Mouse (Mus musculus) left cerebral cortex, adult 18-20 months (tissue): ENCODE measurements around the gene Plxnb2. TPM values are rescaled to one million over a fixed set of nuclear protein-coding genes. Genes with fewer than 3 reads are reported as not detected.
A peak's percentile ranks its signal among the peaks of the same experiment; 100 is the strongest.

ENCODE experiments used
- DNase-seq, 2 experiments: peaks; one replicate each; pipeline ENCODE4 v3.0.0; 2021 to 2022; ENCODE audit warnings: low spot score in 2 of 2, mixed read lengths in 1 of 2
- total RNA-seq, 2 experiments: library from RNA; stranded (reverse); gene quantifications; 2 replicates each; pipeline ENCODE4 v1.2.3; 2021

Plxnb2 gene
- total RNA-seq, 2 experiments from 2014 or later = 47.3 to 54.9 TPM

DNA sequence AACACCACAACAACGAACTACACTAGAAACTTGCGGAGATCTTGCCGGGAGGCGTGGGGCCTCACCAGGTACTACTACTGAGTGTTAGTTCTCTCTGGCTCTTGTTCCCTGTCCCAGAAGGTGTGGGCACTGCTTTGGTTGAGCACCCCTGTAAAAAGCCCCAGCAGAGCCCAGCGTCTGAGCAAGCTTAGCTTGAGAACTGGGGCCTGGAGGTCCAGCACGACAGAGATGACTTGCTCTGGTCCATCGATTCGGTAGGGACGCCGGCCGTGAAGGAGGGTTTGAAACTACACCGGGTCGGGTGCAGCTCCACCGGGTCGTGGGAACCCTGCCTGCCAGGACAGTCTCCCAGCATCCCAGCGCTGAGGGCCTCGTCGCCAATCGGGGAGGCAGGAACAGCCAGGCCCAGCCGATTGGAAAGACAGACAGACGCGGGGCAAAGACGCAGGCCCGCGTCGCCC, 477 bp downstream of the Plxnb2 start:
- DNase-seq = no peak

DNA sequence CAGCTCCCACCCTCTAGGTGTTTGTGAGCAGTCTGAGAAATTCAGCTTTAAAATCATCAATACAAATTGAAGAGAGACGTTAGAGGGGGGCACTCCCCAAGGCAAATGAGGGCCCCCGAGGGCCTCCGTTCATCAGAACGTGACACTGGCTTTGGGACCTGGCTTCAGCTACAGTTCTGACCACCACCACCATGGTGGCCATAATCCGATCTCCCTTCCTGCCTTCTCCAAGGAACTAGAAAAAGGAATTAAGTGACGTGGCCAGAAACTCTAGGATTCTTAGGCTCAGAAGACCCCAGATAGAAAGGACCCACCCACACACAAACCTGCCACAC, 991 bp downstream of the Plxnb2 start:
- DNase-seq = no peak

DNA sequence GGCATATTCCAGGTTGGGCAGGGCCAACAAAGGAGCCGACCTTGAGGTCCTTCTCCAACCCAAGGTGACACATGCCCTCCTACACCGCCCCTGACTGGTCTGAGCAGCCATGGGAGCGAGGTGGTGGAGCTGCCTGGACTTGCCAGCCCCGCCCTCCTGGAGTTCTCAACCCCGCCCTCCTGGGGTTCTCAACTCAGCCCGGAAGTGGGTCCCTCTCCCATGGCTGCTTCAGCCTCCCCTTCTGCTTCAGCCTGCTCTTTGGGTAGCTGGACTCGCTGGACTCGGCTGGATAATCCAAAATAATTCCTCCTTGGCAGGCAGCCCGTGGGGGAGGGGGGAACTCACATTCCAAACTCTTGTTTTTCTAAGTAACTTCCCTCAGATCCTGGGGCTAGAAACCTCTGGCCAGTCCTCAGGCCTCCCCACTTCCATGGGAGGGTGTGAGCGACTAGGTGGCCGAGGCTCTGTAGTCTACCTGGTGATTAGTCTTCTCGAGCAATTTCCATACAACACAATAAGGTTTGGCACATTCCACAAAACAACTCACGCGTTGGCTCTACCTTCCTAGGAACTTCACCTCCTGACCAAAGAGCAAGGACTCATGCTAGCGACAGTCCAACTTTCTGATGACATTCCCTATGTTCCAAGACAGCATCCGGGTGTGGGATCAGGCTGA, 1.5 kb downstream of the Plxnb2 start:
- no peak for DNase-seq

DNA sequence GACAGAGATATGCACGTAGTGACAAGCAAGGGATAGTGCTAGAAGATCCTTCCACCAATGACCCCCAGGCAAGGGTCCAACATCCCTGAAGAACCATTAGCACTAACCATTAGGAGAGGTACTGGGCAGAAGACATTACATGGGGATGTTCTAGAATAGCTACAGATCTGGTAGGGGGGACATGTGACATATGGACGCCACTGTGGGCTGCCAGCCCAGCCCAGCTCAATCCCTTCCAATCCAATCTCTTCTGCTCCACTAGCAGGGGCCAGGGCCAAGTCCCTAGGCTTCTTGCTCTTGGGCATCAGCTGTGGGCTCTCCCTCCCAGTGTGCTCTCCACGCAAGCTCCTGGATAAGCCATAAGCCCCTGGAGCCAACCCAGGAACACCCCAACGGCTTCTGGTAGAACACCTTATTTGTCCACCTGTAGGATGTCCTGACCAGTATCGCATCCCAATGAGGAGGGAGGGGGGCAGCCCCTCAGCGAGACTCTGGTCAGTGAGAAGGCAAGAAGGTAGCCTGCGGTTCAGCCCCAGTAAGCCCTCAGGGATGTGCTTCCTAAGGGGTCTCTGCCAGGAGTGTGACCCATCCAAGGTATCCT, 2.2 kb downstream of the Plxnb2 start:
- DNase-seq = no peak

DNA sequence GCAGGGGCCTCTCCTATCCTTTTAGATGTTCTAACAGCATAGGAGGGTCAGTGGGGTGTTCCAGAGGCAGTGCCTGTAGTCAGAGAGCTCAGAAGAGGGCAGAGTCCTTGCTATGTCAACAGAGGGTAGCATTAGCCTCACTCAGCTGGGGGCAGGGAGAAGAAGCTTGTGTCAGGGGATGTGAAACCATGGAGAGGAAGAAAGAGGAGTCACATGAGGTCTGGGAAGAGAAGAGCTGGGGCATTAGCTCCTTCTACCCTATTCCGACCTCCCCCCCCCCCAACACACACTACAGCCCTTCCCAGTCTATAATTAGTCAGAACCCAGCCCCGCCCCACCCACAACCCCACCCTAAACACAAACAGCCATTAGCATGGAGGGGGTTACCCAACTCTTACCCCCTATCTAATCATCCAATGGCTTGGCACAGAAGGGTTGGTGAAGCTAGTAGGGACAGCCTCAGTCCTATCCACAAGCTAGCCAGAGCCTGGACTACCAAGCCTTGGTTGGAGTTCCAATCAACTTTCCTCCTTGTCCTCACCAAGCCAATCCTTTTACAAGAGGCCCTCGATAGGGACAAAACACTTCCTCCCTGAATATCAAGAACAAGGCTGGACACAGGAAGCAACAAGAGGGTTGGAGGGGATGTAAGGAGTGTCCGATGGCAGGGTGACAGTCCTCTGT, 2.9 kb downstream of the Plxnb2 start:
- DNase-seq = no peak

DNA sequence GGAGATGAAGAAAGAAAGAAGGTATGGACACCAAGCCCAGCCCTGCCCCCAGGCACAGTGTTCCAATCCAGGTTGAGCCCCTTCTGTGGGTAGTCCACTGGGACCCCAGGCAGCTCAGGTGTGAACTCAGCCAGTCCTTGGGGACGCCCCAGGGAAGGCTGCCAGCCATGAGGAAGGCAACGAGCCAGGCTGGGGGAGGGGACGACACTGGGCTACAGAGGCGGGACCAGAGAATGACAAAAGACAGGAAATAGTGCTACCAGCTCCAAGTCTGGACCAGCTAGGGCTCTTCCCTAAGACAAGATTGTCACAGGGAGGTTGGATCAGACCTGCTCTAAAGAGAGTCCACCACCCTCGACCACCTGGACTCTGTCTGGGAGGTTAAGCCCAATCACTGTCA, 3.5 kb downstream of the Plxnb2 start:
- peak in 1 of 2 experiments; percentile 31 for DNase-seq

DNA sequence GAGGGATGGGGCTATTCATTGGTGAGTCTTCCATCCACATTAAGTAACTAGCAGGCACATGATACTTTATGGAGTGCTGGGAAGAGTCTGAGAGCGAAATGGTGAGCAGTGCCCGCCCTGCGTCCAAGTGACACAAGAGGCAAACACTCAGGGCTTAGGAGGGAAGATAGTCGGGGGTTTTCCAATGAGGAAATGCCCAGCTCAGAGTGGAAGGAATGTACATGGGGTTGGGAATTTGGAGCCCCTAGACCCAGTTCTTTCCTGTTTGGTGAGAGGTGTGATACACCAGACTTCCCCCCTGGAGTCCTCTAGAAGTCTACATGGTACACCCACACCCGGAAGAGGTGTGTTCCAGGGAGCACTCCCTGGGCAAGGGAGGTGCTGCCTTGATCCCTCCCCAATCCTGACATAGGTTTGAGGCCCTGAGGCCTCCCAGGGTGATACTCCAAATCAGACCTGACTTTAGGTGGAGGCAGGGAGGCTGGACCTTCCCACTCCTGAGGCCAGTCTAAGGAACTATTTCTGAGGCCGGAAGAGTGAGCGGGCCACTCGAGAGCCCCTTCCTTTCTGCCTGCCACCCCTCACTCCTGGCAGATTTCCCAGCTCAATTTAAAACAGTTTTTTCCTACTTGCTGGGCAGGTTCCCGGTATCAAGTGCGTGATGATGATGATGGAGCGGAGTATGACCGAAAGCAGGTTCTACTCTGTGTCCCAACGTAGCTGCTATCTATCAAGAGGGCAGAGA, 5.0 kb downstream of the Plxnb2 start:
- no peak for DNase-seq

DNA sequence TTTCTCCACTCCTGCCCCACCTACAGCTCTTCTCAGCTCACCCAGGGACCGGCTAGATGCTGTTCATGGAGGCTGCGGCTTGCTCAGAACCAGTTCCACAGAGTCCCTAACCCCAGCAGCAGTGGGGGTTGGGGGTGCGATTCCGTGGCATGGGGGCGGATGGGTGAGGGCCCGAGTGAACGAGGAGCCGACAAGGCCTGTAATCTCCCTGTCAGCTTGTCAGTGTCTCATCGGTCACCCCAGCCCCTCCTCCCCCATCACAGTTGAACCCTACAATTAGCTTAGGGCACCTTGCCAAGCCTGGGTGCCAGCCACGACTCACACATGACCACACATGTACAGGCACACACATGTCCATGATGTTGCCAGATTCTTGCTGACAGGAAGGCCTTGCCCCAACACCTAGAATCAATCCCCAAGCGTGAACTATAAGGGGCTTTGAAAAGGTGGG, 5.7 kb downstream of the Plxnb2 start:
- DNase-seq = no peak

DNA sequence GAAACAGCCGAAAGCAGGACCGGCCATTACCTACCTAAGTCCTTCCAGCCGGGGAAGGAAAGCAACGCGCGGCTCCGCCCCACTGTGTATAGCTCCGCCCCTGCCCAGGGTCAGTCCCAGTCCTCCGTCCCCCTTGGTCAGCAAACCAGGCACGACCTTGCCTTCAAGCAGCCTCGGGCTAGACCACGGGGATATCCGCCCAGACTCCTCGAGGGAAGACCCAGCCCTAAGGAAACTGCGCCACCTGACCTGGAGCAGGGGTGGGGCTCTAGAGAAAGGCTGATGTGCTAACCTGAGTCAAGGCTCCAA, 6.7 kb downstream of the Plxnb2 start:
- peak in 1 of 2 experiments; percentile 35 for DNase-seq

DNA sequence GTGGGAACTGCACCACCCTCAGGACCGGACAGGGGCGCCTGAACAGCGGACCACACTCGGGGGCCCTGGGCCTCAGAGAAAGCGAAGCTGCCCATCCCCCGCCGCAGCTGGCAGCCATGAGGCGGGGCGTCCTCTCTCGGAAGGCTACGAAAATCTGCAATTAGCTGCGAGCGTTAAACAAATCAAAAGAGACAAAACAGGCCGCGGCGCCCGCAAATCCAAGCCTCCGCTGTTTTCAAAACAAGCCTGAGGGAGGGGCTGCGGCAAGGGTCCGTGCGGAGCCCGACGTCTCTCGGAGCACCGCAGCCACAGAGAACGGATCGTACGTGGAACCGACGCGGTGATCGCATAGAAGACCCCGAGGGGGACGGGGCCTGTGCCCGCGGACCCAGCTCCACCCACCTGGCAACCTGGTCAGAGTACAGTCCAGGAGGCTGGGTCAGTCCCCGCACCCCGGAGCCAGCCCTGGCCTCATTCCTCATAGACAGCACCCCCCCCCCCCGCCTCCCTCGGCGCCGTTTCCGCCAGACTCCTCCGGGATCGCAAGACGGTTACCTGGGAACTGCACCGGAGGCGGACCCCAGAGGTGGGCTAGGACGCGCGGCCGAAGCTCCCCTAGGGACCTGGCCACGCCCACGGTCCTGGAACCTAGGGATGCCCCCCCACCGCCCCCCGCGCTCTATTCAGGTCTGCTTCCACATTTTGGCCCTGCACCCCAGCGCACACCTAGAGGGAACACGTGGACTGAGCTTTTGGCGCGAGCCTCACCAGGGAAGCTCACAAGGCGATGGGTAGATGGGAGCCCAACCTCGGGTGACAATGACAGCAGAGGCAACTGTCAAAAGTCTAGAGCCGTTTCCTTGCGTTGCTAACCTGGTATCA, 7.3 kb downstream of the Plxnb2 start:
- DNase-seq = peak; percentile 27 to 31

DNA sequence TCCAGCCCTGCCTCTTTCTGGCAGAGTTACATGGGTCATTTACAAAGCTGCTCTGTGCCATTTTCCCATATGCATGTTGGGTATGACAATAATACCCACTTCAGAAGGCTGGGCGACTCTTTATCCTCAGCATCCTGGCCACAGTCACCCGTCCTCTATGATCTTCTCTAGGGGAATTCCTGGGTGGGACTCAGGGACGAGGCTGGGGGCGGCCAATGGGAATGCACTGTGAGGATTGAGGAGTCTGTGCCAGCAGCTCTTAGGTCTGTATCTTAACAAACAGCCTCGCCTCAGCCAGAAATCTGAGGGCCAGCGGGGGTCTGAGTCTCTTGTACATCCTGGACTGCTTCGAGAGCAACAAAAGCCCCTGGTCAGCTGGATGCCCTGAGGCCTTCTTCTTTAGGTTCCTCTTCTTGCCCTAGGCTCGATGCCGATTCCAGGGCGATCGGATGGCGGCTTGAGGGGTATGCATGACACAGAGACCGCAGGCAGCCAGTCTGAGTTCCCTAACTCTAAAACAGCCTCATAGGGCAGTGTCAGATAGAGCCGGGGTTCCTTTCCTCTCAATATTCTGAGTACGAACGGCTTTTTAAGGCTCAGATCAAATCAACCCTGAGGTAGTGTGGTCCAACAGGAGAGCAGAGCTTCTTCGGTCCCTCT, 8.2 kb downstream of the Plxnb2 start:
- no peak for DNase-seq

DNA sequence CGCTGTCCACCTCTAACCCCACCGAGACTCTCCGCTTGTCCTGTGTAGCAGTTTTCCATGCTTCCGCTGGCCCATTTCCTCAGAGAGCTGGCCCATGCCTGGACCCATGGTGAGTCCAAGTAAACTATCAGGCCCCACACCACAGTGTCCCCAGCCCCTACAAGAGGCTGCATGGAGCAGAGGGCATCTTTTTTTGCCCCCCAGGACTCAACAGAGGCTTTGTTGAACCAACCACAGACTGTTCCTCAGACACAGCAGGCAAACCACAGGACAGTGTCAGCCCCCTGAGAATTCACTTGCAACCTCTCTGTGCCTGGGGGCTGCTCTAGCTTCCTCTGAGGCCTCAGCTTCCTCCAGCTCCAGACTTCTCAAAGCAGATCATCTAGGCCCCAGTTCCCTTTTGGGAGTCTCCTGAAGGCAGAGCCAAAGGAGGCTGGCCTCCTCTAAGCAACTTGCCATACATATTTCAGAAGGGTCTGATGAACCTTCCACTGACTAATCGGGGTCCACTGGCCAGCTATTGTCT, 9.0 kb downstream of the Plxnb2 start:
- no peak for DNase-seq

DNA sequence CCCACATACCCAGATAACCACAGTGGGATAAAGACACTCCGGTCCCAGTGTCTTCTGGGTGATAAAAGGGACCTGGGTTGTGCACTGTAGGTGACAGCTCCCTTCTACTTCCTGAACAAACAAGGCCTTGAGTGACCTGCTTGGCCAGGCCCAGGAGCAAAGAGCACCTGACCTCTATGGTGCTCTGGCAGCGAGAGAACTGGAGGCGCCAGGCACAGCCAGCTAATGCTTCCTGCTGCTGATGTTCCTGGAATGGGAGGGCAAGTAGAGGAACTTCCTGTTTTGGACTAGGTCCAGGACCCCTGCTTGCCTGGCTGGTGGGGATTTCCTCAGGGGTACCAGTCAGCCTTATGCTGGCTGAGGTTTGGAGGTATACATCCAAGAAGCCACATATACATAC, 10.5 kb downstream of the Plxnb2 start:
- DNase-seq = no peak

DNA sequence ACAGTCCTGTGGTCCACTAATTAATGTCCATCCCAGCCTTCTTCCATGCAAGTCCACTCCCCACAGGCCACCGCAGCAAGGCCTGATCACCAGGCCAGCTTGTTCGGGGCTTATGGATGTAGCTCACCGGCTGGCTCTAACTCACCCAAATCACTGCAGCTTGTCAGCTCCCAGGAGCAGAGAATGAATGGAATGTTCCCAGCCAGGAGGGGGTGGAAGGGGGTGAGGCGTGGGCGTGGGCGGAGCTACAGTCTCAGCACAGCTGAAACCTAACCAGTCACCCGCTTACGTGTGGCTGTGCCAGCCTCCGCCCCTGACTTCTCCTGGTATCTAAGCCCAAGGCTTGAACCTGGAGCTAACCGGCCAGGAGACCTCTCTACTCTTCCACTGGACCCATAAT, 11.2 kb downstream of the Plxnb2 start:
- DNase-seq = peak; percentile 81 to 87

DNA sequence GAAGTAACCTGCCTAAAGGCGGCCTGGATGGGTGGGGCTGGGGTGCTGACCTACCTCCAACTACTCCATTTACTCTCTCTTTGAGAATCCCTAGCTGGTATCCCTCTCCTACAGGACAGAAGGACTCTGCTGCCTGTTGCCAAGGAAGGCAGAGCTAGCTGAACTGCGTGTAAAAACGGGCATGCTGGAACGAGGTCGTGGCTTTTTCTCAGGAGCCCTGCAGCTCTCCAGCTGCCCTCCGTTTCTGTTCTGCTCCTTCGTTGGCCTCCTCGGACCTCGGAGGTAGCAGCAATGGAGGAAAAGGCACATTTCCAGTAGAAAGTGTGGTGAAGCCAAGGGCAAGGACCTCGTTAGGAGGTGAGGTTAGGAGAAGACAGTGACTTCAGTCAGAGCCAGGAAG, 11.7 kb downstream of the Plxnb2 start:
- DNase-seq = no peak

DNA sequence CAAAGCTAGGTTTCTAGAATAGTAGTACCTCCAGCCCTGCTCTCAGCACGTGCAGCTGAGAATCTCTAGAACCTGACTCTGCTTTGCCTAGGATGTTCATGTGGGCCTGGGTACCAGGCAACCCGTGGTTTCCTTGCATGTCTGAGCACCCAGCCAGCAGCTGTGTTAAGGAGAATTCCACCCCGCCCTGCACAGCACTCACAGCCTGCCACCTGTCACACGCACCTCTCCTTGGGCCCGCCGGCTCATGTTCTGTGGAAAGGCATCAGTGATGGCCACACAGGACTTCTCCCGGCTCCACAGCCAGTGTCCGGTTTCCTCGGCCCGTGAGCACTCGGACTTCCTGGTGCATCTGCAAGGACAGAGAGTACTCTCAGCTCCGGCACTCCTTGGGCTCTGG, 15.1 kb downstream of the Plxnb2 start:
- no peak for DNase-seq

DNA sequence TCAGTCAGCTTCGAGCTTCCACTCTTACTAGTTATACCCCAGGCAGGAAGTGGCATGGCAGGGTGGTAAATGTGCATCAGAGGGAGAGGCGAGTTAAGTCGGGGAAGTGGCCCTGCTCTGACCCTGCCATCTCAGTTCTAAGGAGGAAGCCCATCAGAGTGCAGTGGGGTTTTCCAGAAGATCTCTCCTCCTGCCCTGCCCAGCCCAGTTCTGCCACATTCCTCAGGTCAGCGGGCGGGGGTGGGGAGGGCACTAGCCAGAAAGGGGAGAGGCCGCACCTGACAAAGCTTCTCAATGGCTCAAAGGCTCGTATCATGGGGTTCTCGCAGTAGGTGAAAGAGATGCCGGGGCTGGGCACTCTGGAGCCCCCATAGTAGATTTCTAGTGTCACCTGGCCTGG, 19.2 kb downstream of the Plxnb2 start:
- no peak for DNase-seq

DNA sequence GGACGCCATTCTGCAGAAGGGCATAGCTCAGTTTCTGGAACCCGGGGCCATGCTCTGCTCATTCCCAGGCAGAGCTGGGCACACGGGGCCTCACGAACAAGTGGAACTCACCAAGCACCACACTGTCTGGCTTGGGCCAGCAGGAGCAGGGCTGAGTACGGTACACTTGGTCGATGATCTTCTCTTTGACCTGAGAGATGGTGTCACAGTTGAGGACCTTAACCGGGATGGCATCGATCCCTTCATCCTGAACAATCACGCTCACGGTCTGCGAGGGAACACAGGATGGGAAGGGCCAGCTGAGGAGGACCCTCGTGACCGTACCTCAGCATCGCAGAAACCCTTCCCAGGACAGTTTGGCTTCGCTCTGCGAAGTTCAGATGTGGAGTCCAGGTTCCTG, 22.1 kb downstream of the Plxnb2 start:
- DNase-seq = no peak

DNA sequence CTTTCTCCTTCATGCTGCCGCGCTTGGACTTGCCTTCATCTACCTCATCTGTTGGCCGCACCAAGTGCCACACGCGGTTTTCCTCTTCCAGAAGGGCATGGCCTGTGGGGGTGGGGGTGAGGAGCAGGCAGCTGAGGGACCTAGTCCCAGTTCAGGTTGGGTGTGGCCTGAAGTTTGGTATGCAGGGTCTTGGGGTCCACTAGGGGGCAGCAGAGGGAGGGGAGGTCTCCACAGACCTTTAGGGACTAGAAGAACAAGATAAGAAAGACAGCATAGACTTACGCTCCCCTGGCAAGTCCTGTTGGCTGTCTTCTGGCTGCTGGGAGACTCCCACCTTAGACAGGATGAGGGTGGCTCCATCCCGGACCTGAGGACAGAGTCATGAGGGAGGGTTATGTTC, 22.6 kb downstream of the Plxnb2 start:
- peak; percentile 55 to 68 for DNase-seq

DNA sequence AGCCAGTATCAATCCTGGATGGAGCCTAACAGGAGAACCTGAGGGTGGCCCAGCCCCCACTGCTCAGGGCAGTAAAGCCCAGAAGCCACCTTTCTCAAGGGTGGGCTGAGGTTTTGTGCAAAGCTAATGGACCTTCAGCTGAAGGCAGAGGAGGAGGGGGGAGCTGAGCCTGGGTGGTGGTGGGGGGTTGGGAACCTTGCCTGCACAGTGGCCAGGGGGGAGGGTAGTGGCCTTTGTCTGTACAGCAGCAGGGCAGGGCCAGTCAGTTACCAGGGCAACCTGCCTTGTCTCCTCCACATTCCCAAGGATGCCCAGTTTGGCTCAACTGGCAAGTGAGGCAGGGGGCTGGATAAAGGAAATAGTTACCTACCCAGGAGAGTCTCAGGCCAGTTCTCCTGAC, 28.3 kb downstream of the Plxnb2 start:
- DNase-seq = no peak
